Comparison of ENCODE assay signal across 11 mouse cellular contexts in the genomic region with DNA sequence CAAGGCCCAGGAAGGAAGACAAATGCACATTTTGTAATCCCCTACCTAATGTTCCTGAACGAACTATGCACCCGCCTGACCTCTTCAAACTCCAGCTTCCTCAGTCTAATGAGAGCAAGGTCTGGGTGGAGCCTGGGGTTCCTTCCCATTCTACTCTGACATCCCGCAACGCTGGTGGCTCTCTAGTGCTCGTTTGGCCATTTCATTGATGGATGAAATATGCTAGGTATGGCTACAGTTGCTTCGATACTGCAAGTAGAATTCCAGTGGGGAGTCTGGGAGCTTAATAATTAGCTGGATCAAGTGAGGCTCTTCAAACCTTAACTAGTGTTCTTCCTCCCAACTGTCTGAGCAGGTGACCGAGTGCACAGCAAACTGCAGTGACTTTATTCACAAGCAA. TPM values are rescaled to one million over a fixed set of nuclear protein-coding genes. Genes with fewer than 3 reads are reported as not detected.
A peak's percentile ranks its signal among the peaks of the same experiment; 100 is the strongest.
DNase-seq lines count a peak whose midpoint lies in the region; ATAC-seq and TF ChIP-seq lines count a peak whose summit lies in the region.
"Had no signal": no experiment of that assay in that cellular context is flagged by ENCODE, and none has a peak within 500 bp of the region (broad histone marks: within the 10 kb centered on the region; RNA-seq: fewer than 3 reads in every experiment).

No protein-coding gene starts in this region.

- H3K9ac ChIP-seq in forebrain, postnatal 0 days, result no peak overlapping the region
- H3K9ac ChIP-seq in lung, embryonic 15.5 days, result no peak overlapping the region
- no peak overlapping the region for H3K9ac ChIP-seq in liver, embryonic 16.5 days (ENCODE audit: low read depth, low read length)
- H3K9ac ChIP-seq in midbrain, embryonic 15.5 days, result no peak overlapping the region

- ATAC-seq in forebrain, postnatal 0 days, result no peak
- no peak for ATAC-seq in lung, embryonic 15.5 days (ENCODE audit: borderline replicate concordance, extremely low read depth, low FRiP score, low TSS enrichment)
- ATAC-seq in liver, embryonic 16.5 days (ENCODE audit: low read depth), result no peak
- ATAC-seq in midbrain, embryonic 15.5 days (replicated peaks), result no peak
- ATAC-seq in CD4-positive, CD25-positive, alpha-beta regulatory T cell, adult 4 months, result no peak
- ATAC-seq: forebrain, embryonic 16.5 days; midbrain, embryonic 16.5 days had no signal

- 53% methylated on average over 7 of the region's 7 CpGs for WGBS in forebrain, postnatal 0 days
- WGBS in forebrain, embryonic 10.5 days, result 69% methylated on average over 7 of the region's 7 CpGs
- 33% methylated on average over 7 of the region's 7 CpGs for WGBS in lung, embryonic 15.5 days
- 24% methylated on average over 7 of the region's 7 CpGs for WGBS in liver, embryonic 16.5 days (ENCODE audit: insufficient replicate concordance)
- WGBS in midbrain, embryonic 15.5 days, result 61% methylated on average over 7 of the region's 7 CpGs

- DNase-seq in forebrain, postnatal 0 days, result no peak
- DNase-seq in forebrain, embryonic 10.5 days (ENCODE audit: extremely low spot score, low spot score), result no peak
- DNase-seq in lung, adult 18-20 months, result no peak
- DNase-seq in kidney, adult 9 months, result peak; percentile 82
- DNase-seq: spleen, adult 18-20 months had no signal

- 0 out of 2 replicates have a peak overlapping the region, but pooled peaks have one; percentile 10 for H3K4me2 ChIP-seq in forebrain, postnatal 0 days (ENCODE audit: low read depth)
- peak overlapping the region; percentile 48 for H3K4me2 ChIP-seq in lung, embryonic 15.5 days
- H3K4me2 ChIP-seq in liver, embryonic 16.5 days (ENCODE audit: low read depth, low read length), result peak overlapping the region; percentile 30; the same call in 1 of the 2 replicates
- H3K4me2 ChIP-seq in midbrain, embryonic 15.5 days, result no peak overlapping the region

- H3K27me3 ChIP-seq in forebrain, postnatal 0 days (ENCODE audit: insufficient read depth, low read length), result no peaks in the 10 kb centered on the region
- H3K27me3 ChIP-seq in forebrain, embryonic 10.5 days (ENCODE audit: poor library complexity, severe bottlenecking), result peaks cover 19% of the 10 kb centered on the region
- no peaks in the 10 kb centered on the region for H3K27me3 ChIP-seq in lung, embryonic 15.5 days
- no peaks in the 10 kb centered on the region for H3K27me3 ChIP-seq in liver, embryonic 16.5 days (ENCODE audit: control insufficient read depth, insufficient read depth, low read depth, low read length)
- no peaks in the 10 kb centered on the region for H3K27me3 ChIP-seq in midbrain, embryonic 15.5 days (replicated peaks)

- TF ChIP-seq CTCF in forebrain, postnatal 0 days (IDR thresholded peaks at IDR 0.05; ENCODE audit: low read depth), result no peak

- no peaks in the 10 kb centered on the region for H3K9me3 ChIP-seq in forebrain, postnatal 0 days (ENCODE audit: low read length)
- no peaks in the 10 kb centered on the region for H3K9me3 ChIP-seq in forebrain, embryonic 10.5 days
- no peaks in the 10 kb centered on the region for H3K9me3 ChIP-seq in lung, embryonic 15.5 days
- H3K9me3 ChIP-seq in liver, embryonic 16.5 days (replicated peaks; ENCODE audit: control insufficient read depth, low read length), result no peaks in the 10 kb centered on the region
- no peaks in the 10 kb centered on the region for H3K9me3 ChIP-seq in midbrain, embryonic 15.5 days

- H3K4me1 ChIP-seq in forebrain, postnatal 0 days (ENCODE audit: insufficient read depth), result no peaks in the 10 kb centered on the region
- H3K4me1 ChIP-seq in forebrain, embryonic 10.5 days, result peaks cover 12% of the 10 kb centered on the region
- H3K4me1 ChIP-seq in lung, embryonic 15.5 days, result peaks cover 13% of the 10 kb centered on the region
- H3K4me1 ChIP-seq in liver, embryonic 16.5 days (ENCODE audit: control insufficient read depth, low read depth, low read length), result peaks cover 3% of the 10 kb centered on the region; the same call in 1 of the 2 replicates
- peaks cover 2% of the 10 kb centered on the region; the same call in 1 of the 2 replicates for H3K4me1 ChIP-seq in midbrain, embryonic 15.5 days

- no peak overlapping the region for H3K4me3 ChIP-seq in forebrain, postnatal 0 days (ENCODE audit: low read depth, low read length)
- no peak overlapping the region for H3K4me3 ChIP-seq in forebrain, embryonic 10.5 days
- peak overlapping the region; percentile 11; the same call in 1 of the 2 replicates for H3K4me3 ChIP-seq in lung, embryonic 15.5 days
- H3K4me3 ChIP-seq in liver, embryonic 16.5 days (ENCODE audit: low read depth, low read length), result no peak overlapping the region
- H3K4me3 ChIP-seq in midbrain, embryonic 15.5 days, result no peak overlapping the region

- H3K27ac ChIP-seq in forebrain, postnatal 0 days (ENCODE audit: low read depth, low read length), result no peak overlapping the region
- no peak overlapping the region for H3K27ac ChIP-seq in forebrain, embryonic 10.5 days
- peak overlapping the region; percentile 83 for H3K27ac ChIP-seq in lung, embryonic 15.5 days
- H3K27ac ChIP-seq in liver, embryonic 16.5 days (ENCODE audit: low read length), result no peak overlapping the region
- no peak overlapping the region for H3K27ac ChIP-seq in midbrain, embryonic 15.5 days

- H3K36me3 ChIP-seq in forebrain, postnatal 0 days (ENCODE audit: insufficient read depth), result no peaks in the 10 kb centered on the region
- no peaks in the 10 kb centered on the region for H3K36me3 ChIP-seq in forebrain, embryonic 10.5 days (replicated peaks)
- H3K36me3 ChIP-seq in lung, embryonic 15.5 days, result no peaks in the 10 kb centered on the region
- H3K36me3 ChIP-seq in liver, embryonic 16.5 days (ENCODE audit: control insufficient read depth, insufficient read depth), result no peaks in the 10 kb centered on the region
- H3K36me3 ChIP-seq in midbrain, embryonic 15.5 days (replicated peaks), result no peaks in the 10 kb centered on the region

RNA-seq across cellular contexts. Expression of gene Gm42791, which starts 26.2 kb away (rescaled TPM):
- not detected in 2 replicates for total RNA-seq in forebrain, postnatal 0 days (2014; rRNA removed)
- 2.0 and 5.7 TPM in 2 replicates for polyA plus RNA-seq in forebrain, postnatal 0 days (2015; fragmentation: Nextera tagmentation; extraction: Ambion mirVana)
- polyA plus RNA-seq in forebrain, embryonic 10.5 days (2016; fragmentation: Nextera tagmentation; extraction: Ambion mirVana), result 1.2 and 2.5 TPM in 2 replicates
- 3.3 and 4.0 TPM in 2 replicates for polyA plus RNA-seq in lung, embryonic 15.5 days (2015; fragmentation: Nextera tagmentation; extraction: Ambion mirVana)
- 0.53 and 1.1 TPM in 2 replicates for polyA plus RNA-seq in liver, embryonic 16.5 days (2015; fragmentation: Nextera tagmentation; extraction: Ambion mirVana)
- 6.5 and 8.6 TPM in 2 replicates for polyA plus RNA-seq in midbrain, embryonic 15.5 days (2015; fragmentation: Nextera tagmentation; extraction: Ambion mirVana)
- polyA plus RNA-seq in CD4-positive, CD25-positive, alpha-beta regulatory T cell, adult 4 months (2017; shearing (Covaris generic)), result 1 to 10 TPM; 1.3 to 1.4 TPM
